Mouse (Mus musculus): ENCODE data around the gene Ncln. TPM values are rescaled to one million over a fixed set of nuclear protein-coding genes. Genes with fewer than 3 reads are reported as not detected.

Gene Ncln
- polyA plus RNA-seq, 1 experiment = 354 TPM

DNA sequence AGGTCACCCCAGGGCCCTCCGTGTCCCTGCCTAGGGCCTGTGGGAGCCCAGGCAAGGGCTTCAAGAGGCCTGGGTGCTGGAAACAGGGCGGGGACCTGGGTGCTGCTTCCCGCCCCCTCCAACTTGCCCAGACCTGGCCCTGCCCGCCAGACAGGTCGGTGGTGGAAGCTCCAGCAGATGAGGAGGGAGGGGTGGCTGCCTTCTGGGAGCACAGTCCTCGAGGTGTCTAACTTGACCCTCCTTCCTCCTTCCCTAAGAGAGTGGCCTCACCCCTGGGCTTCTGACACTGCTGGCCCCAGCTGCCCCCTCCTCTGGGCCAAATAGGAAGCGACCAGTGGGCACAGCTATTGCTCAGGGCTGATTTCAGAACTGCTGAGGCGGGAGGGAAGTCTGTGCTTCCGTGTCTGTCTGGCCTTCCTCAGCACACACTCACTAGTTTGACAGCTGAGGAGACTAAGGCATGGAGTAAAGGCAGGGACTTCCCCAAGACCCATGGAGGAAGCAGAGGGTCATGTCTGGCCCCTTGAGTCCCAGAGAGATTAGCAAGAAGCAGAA, 27.9 kb upstream of the Ncln start, which contains the start of gene Gna15:
TSS of gene Gna15 (minus strand) at position 175 of the 555 bp plus-strand sequence.
- Histone ChIP-seq H3K4me3 (ENCODE audit: low read depth, low read length) (peak within 1 kb of the TSS; percentile 49), H3K36me3 (ENCODE audit: control insufficient read depth, insufficient read depth, low read length) (peaks cover 4% of the 10 kb centered on the region), H3K27ac (ENCODE audit: insufficient read depth, low read depth, low read length) (peak within 1 kb of the TSS; percentile 42), H3K4me1 (ENCODE audit: control insufficient read depth, insufficient read depth, insufficient read length, low read length) (peaks cover 26% of the 10 kb centered on the region), H3K27me3 (ENCODE audit: control insufficient read depth, insufficient read depth, low read length) (no peaks in the 10 kb centered on the region)
- WGBS = 31% methylated on average over 9 of the region's 9 CpGs
- TF ChIP-seq POLR2A (IDR thresholded peaks at IDR 0.05; ENCODE audit: low read depth, low read length) (no peak), CTCF (IDR thresholded peaks at IDR 0.05; ENCODE audit: extremely low read depth, insufficient read length, insufficient replicate concordance, low read depth, low read length) (no peak)

GRCm38 (mm10) chr10:81523570-81523969, 27.4 kb upstream of the Ncln start:
- Histone ChIP-seq H3K4me3 (ENCODE audit: low read depth, low read length) (peak overlapping the region; percentile 49), H3K27me3 (ENCODE audit: control insufficient read depth, insufficient read depth, low read length) (no peaks in the 10 kb centered on the region), H3K27ac (ENCODE audit: insufficient read depth, low read depth, low read length) (peak overlapping the region; percentile 42), H3K36me3 (ENCODE audit: control insufficient read depth, insufficient read depth, low read length) (no peaks in the 10 kb centered on the region; the same call in 1 of the 2 replicates), H3K4me1 (ENCODE audit: control insufficient read depth, insufficient read depth, insufficient read length, low read length) (peaks cover 27% of the 10 kb centered on the region)
- TF ChIP-seq CTCF (IDR thresholded peaks at IDR 0.05; ENCODE audit: extremely low read depth, insufficient read length, insufficient replicate concordance, low read depth, low read length) = no peak
- no peak for TF ChIP-seq POLR2A (IDR thresholded peaks at IDR 0.05; ENCODE audit: low read depth, low read length)
- WGBS = 24% methylated on average over 19 of the region's 19 CpGs

GRCm38 (mm10) chr10:81523142-81523541, 26.9 kb upstream of the Ncln start:
- H3K27me3 ChIP-seq (ENCODE audit: control insufficient read depth, insufficient read depth, low read length) = no peaks in the 10 kb centered on the region
- H3K4me1 ChIP-seq (ENCODE audit: control insufficient read depth, insufficient read depth, insufficient read length, low read length) = peaks cover 30% of the 10 kb centered on the region
- H3K4me3 ChIP-seq (ENCODE audit: low read depth, low read length) = peak overlapping the region; percentile 49
- no peak overlapping the region for H3K27ac ChIP-seq (ENCODE audit: insufficient read depth, low read depth, low read length)
- H3K36me3 ChIP-seq (ENCODE audit: control insufficient read depth, insufficient read depth, low read length) = no peaks in the 10 kb centered on the region
- TF ChIP-seq CTCF (IDR thresholded peaks at IDR 0.05; ENCODE audit: extremely low read depth, insufficient read length, insufficient replicate concordance, low read depth, low read length) (no peak), POLR2A (IDR thresholded peaks at IDR 0.05; ENCODE audit: low read depth, low read length) (no peak)
- 84% methylated on average over 6 of the region's 6 CpGs for WGBS

DNA sequence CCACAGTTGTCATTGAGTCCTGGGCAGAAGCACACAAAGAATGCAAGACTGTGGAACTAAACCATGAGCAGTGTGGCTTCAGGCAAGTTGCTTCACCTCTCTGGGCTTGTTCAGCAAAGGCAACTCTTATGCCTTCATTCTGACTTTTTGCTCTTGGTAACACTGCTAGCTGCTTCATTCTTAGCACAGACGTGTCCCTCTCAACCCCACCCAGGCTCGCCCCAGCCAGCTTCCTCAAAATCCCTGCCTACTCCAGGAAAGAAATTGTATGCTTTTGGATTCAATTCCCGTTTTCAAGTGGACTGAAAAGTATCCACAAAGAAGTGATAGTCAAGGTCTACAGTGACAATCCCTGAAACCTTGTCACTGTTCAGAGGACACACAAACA, 23.8 kb upstream of the Ncln start:
- no peak for TF ChIP-seq POLR2A (IDR thresholded peaks at IDR 0.05; ENCODE audit: low read depth, low read length)
- TF ChIP-seq CTCF (IDR thresholded peaks at IDR 0.05; ENCODE audit: extremely low read depth, insufficient read length, insufficient replicate concordance, low read depth, low read length) = no peak
- WGBS = 38% methylated on average over 3 of the region's 3 CpGs

GRCm38 (mm10) chr10:81519227-81519977, 23.2 kb upstream of the Ncln start:
- no peaks in the 10 kb centered on the region for H3K27me3 ChIP-seq (ENCODE audit: control insufficient read depth, insufficient read depth, low read length)
- no peaks in the 10 kb centered on the region for H3K36me3 ChIP-seq (ENCODE audit: control insufficient read depth, insufficient read depth, low read length)
- peak overlapping the region; percentile 10; the same call in 1 of the 2 replicates for H3K27ac ChIP-seq (ENCODE audit: insufficient read depth, low read depth, low read length)
- no peak overlapping the region for H3K4me3 ChIP-seq (ENCODE audit: low read depth, low read length)
- no peak for TF ChIP-seq CTCF (IDR thresholded peaks at IDR 0.05; ENCODE audit: extremely low read depth, insufficient read length, insufficient replicate concordance, low read depth, low read length)
- TF ChIP-seq POLR2A (IDR thresholded peaks at IDR 0.05; ENCODE audit: low read depth, low read length) = no peak
- peaks cover 25% of the 10 kb centered on the region for H3K4me1 ChIP-seq (ENCODE audit: control insufficient read depth, insufficient read depth, insufficient read length, low read length)
- WGBS = 43% methylated on average over 6 of the region's 6 CpGs

More for the DNA sequence above, 23.8 kb upstream of the Ncln start:
- H3K27ac ChIP-seq (ENCODE audit: insufficient read depth, low read depth, low read length) = peak overlapping the region; percentile 10; the same call in 1 of the 2 replicates
- no peaks in the 10 kb centered on the region for H3K36me3 ChIP-seq (ENCODE audit: control insufficient read depth, insufficient read depth, low read length)
- H3K4me1 ChIP-seq (ENCODE audit: control insufficient read depth, insufficient read depth, insufficient read length, low read length) = peaks cover 29% of the 10 kb centered on the region
- H3K4me3 ChIP-seq (ENCODE audit: low read depth, low read length) = no peak overlapping the region
- no peaks in the 10 kb centered on the region for H3K27me3 ChIP-seq (ENCODE audit: control insufficient read depth, insufficient read depth, low read length)

- TF ChIP-seq CTCF (IDR thresholded peaks at IDR 0.05; ENCODE audit: extremely low read depth, insufficient read length, insufficient replicate concordance, low read depth, low read length) (peak; percentile 58; the same call in 1 of the 2 replicates), POLR2A (IDR thresholded peaks at IDR 0.05; ENCODE audit: low read depth, low read length) (no peak)
- Histone ChIP-seq H3K4me1 (ENCODE audit: control insufficient read depth, insufficient read depth, insufficient read length, low read length) (peaks cover 16% of the 10 kb centered on the region), H3K27me3 (ENCODE audit: control insufficient read depth, insufficient read depth, low read length) (no peaks in the 10 kb centered on the region), H3K4me3 (ENCODE audit: low read depth, low read length) (no peak overlapping the region), H3K36me3 (ENCODE audit: control insufficient read depth, insufficient read depth, low read length) (no peaks in the 10 kb centered on the region), H3K27ac (ENCODE audit: insufficient read depth, low read depth, low read length) (no peak overlapping the region)
- 18% methylated on average over 4 of the region's 4 CpGs for WGBS
Measured at GRCm38 (mm10) chr10:81518546-81518945, 22.4 kb upstream of the Ncln start.

DNA sequence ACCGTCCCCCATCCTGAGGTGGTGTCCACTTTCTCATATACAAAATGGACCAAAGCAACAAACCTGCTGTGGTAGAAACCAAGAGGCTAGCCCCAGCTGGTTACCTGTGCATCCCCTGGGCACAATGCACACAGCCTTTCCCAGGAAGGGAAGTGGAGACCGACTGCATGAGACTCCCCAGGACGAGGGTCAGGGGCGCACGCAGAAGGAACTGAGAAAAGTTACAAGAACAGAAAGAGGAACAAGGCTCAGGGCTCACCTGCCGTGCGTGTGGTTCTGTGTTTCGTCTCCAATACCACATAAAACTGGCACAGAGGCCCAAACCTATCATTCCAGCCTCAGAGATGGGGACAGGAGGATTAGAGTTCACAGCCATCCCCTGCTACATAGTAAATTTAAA, 21.0 kb upstream of the Ncln start:
- H3K4me1 ChIP-seq (ENCODE audit: control insufficient read depth, insufficient read depth, insufficient read length, low read length) = peaks cover 13% of the 10 kb centered on the region
- H3K36me3 ChIP-seq (ENCODE audit: control insufficient read depth, insufficient read depth, low read length) = no peaks in the 10 kb centered on the region
- no peaks in the 10 kb centered on the region for H3K27me3 ChIP-seq (ENCODE audit: control insufficient read depth, insufficient read depth, low read length)
- no peak overlapping the region for H3K27ac ChIP-seq (ENCODE audit: insufficient read depth, low read depth, low read length)
- TF ChIP-seq CTCF (IDR thresholded peaks at IDR 0.05; ENCODE audit: extremely low read depth, insufficient read length, insufficient replicate concordance, low read depth, low read length) (no peak), POLR2A (IDR thresholded peaks at IDR 0.05; ENCODE audit: low read depth, low read length) (no peak)
- WGBS = 81% methylated on average over 8 of the region's 8 CpGs
- no peak overlapping the region for H3K4me3 ChIP-seq (ENCODE audit: low read depth, low read length)
